Mouse (Mus musculus) megakaryocyte, embryonic 14.5 days (primary cell): Measurements from ENCODE around the gene Klk1b26.

Experiments used
- FLI1 ChIP-seq: IDR thresholded peaks from 2 replicates; pipeline ENCODE4 v1.6.1; 2012; ENCODE audit warnings: low read length, inconsistent platforms, mixed read lengths
- GATA1 ChIP-seq: IDR thresholded peaks from 3 replicates; pipeline ENCODE4 v1.6.1; 2012; ENCODE audit warnings: mixed read lengths, low read length, inconsistent platforms, borderline replicate concordance

GRCm38 (mm10) chr7:44015071-44015470, 3.1 kb downstream of the Klk1b26 start:
- TF ChIP-seq GATA1 (no peak), FLI1 (no peak)
